In the genomic region with DNA sequence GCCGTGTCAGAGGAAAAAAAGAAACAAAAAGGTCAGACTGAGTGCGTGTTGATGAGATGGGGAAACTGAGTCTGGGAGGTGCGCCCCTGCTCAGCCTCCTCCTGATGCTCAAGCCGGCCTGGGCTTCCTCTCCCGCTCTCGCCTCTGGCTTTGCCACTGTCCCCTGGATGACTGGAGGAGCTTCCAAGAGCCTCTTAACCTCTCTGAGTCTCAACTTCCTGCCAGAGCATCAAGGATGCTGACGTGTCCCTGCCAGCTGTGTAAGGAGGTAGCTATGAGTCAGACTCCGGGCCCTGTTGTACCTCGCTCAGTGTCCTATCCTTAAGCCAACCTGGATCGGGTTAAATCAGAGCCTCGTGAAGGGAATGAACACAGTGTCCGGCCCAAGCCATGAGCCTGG, we compare ENCODE assay signal across 27 mouse cellular contexts. TPM values are rescaled to one million over a fixed set of nuclear protein-coding genes. Genes with fewer than 3 reads are reported as not detected.
A peak's percentile ranks its signal among the peaks of the same experiment; 100 is the strongest.
DNase-seq lines count a peak whose midpoint lies in the region; ATAC-seq and TF ChIP-seq lines count a peak whose summit lies in the region.
"Had no signal": no experiment of that assay in that cellular context is flagged by ENCODE, and none has a peak within 500 bp of the region (broad histone marks: within the 10 kb centered on the region; RNA-seq: fewer than 3 reads in every experiment).

No protein-coding gene starts in this region.

- H3K9me3 ChIP-seq in heart, embryonic 15.5 days (replicated peaks) = no peaks in the 10 kb centered on the region
- H3K9me3 ChIP-seq in heart, embryonic 12.5 days (replicated peaks) = no peaks in the 10 kb centered on the region
- H3K9me3 ChIP-seq: embryonic facial prominence, embryonic 15.5 days; forebrain, embryonic 12.5 days; hindbrain, embryonic 12.5 days; limb, embryonic 13.5 days had no signal

- no peaks in the 10 kb centered on the region for H3K27me3 ChIP-seq in heart, embryonic 15.5 days
- no peaks in the 10 kb centered on the region for H3K27me3 ChIP-seq in heart, embryonic 12.5 days (replicated peaks)
- H3K27me3 ChIP-seq: embryonic facial prominence, embryonic 15.5 days; forebrain, embryonic 12.5 days; hindbrain, embryonic 12.5 days had no signal

- no peak for TF ChIP-seq CTCF in gastrocnemius, adult 2 months (IDR thresholded peaks at IDR 0.05)

- no peak overlapping the region for H3K9ac ChIP-seq in heart, embryonic 15.5 days
- no peak overlapping the region for H3K9ac ChIP-seq in heart, embryonic 12.5 days
- H3K9ac ChIP-seq: embryonic facial prominence, embryonic 15.5 days; forebrain, embryonic 12.5 days; hindbrain, embryonic 12.5 days; limb, embryonic 13.5 days; liver, embryonic 14.5 days; lung, embryonic 14.5 days had no signal

- peaks cover 45% of the 10 kb centered on the region for H3K36me3 ChIP-seq in heart, embryonic 15.5 days
- H3K36me3 ChIP-seq in heart, embryonic 12.5 days = peaks cover 80% of the 10 kb centered on the region
- H3K36me3 ChIP-seq: embryonic facial prominence, embryonic 15.5 days; forebrain, embryonic 12.5 days; hindbrain, embryonic 12.5 days; limb, embryonic 13.5 days had no signal

- intact Hi-C loops in gastrocnemius, adult 2 months (cut with DNase I) = loop anchor here (2.0 kb wide), 1 partner anchor 13 kb away; no protein-coding TSS in a partner anchor

- H3K27ac ChIP-seq in gastrocnemius, adult 2 months = peak overlapping the region; percentile 91
- peak overlapping the region; percentile 31; the same call in 1 of the 2 replicates for H3K27ac ChIP-seq in heart, embryonic 15.5 days
- H3K27ac ChIP-seq in heart, embryonic 12.5 days (ENCODE audit: poor library complexity, severe bottlenecking) = no peak overlapping the region; the same call in 1 of the 2 replicates
- peak overlapping the region; percentile 50 for H3K27ac ChIP-seq in brown adipose tissue, adult 24 weeks (replicated peaks; ENCODE audit: low read depth, low read length)
- H3K27ac ChIP-seq: embryonic facial prominence, embryonic 15.5 days; forebrain, embryonic 12.5 days; hindbrain, embryonic 12.5 days; hindbrain, postnatal 0 days; left cerebral cortex, adult 2 months; limb, embryonic 13.5 days; liver, embryonic 14.5 days had no signal

- no peak for ATAC-seq in heart, embryonic 15.5 days (replicated peaks; ENCODE audit: insufficient number of reproducible peaks, insufficient read depth, low FRiP score, low read depth)
- ATAC-seq in heart, embryonic 12.5 days (ENCODE audit: insufficient number of reproducible peaks, low FRiP score) = no peak
- ATAC-seq: hindbrain, postnatal 0 days; intestine, embryonic 16.5 days had no signal

- H3K4me2 ChIP-seq in heart, embryonic 15.5 days = no peak overlapping the region
- H3K4me2 ChIP-seq in heart, embryonic 12.5 days = no peak overlapping the region
- H3K4me2 ChIP-seq: embryonic facial prominence, embryonic 15.5 days; forebrain, embryonic 12.5 days; hindbrain, embryonic 12.5 days; limb, embryonic 13.5 days; lung, embryonic 14.5 days had no signal

- DNase-seq in gastrocnemius, adult 2 months = peak; percentile 31
- no peak for DNase-seq in gastrocnemius, adult 8-10 months (ENCODE audit: low spot score in 2 of 2)
- peak; percentile 82 for DNase-seq in 3T3-L1 (ENCODE audit: low read depth, low spot score)
- no peak for DNase-seq in embryo, embryonic 9.5 days (ENCODE audit: extremely low spot score)
- DNase-seq in layer of hippocampus, postnatal 10 days (ENCODE audit: low spot score in 2 of 2) = no peak
- DNase-seq: adrenal gland, postnatal 10 days; B cell, adult 2 months; cerebellum, adult 18-20 months; cerebellum, postnatal 10 days; gastrocnemius, postnatal 36 days; heart, postnatal 10 days; kidney, adult 9 months; kidney, postnatal 10 days; lung, embryonic 14.5 days; lung, postnatal 14 days; midbrain, embryonic 14.5 days had no signal

- WGBS in heart, embryonic 15.5 days = 73% methylated on average over 12 of the region's 12 CpGs
- WGBS in heart, embryonic 12.5 days = 79% methylated on average over 12 of the region's 12 CpGs

- H3K4me3 ChIP-seq in gastrocnemius, adult 2 months = no peak overlapping the region
- no peak overlapping the region for H3K4me3 ChIP-seq in heart, embryonic 15.5 days
- no peak overlapping the region for H3K4me3 ChIP-seq in heart, embryonic 12.5 days
- no peak overlapping the region for H3K4me3 ChIP-seq in brown adipose tissue, adult 24 weeks (ENCODE audit: insufficient read depth, low read depth, low read length)
- H3K4me3 ChIP-seq: embryonic facial prominence, embryonic 15.5 days; forebrain, embryonic 12.5 days; hindbrain, embryonic 12.5 days; left cerebral cortex, adult 2 months; limb, embryonic 13.5 days had no signal

- H3K4me1 ChIP-seq in heart, embryonic 15.5 days (replicated peaks) = peaks cover 76% of the 10 kb centered on the region
- H3K4me1 ChIP-seq in heart, embryonic 12.5 days (replicated peaks) = peaks cover 66% of the 10 kb centered on the region
- peaks cover 69% of the 10 kb centered on the region for H3K4me1 ChIP-seq in brown adipose tissue, adult 24 weeks (ENCODE audit: control insufficient read depth, insufficient read depth, insufficient read length, low read length)

RNA-seq across cellular contexts. Expression of gene Tgm2, which starts 8.5 kb away (rescaled TPM):
- total RNA-seq in gastrocnemius, adult 2 months (2021) = 10 to 100 TPM; 44.2 to 55.4 TPM
- total RNA-seq in gastrocnemius, adult 8-10 months (2022) = 10 to 100 TPM; 27.0 to 55.7 (median 39.4) TPM
- 208 and 228 TPM in 2 replicates for polyA plus RNA-seq in heart, embryonic 15.5 days (2015; fragmentation: Nextera tagmentation; extraction: Ambion mirVana)
- polyA plus RNA-seq in heart, embryonic 12.5 days (2016; fragmentation: Nextera tagmentation; extraction: Ambion mirVana) = 227 and 231 TPM in 2 replicates
- 66.0 and 82.7 TPM in 2 replicates for polyA plus RNA-seq in brown adipose tissue, adult 24 weeks (2012; ENCODE audit: insufficient read depth, insufficient read length, missing spikeins)
- 1 to 10 TPM; 5.7 to 6.8 TPM for total RNA-seq in layer of hippocampus, postnatal 10 days (2021)

Comparison
In these comparisons a context has a peak if more than half of its experiments do, and no peak if none do; other contexts are left out.
1. DNase-seq: peak in gastrocnemius, adult 2 months (single experiment) and 3T3-L1 (single experiment); none in gastrocnemius, adult 8-10 months (0 of 2), embryo, embryonic 9.5 days (single experiment) and layer of hippocampus, postnatal 10 days (0 of 2).